In the genomic region with DNA sequence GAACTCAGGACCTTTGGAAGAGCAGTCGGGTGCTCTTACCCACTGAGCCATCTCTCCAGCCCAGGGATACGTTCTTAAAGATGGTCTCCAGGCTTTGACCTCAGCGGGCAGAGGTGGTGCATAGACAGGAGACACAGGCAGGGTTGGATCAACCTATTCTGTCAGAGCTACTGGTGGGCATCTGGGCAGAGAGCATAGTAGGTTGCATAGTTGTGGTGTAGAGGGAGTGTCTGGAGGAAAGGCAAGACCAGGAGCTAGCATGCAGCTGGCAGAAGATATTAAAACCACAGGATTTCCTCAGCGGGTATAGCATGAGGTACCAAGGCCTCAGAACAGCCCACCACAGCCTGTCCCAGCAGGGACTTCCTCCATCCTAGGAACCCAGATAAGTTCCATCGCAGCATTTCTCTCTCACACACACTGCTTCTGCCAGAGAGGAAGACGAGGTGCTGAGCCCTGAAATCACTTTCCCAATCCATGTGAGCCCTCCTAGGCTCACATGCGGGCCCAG, we compare ENCODE assay signal across 9 mouse cellular contexts. TPM values are rescaled to one million over a fixed set of nuclear protein-coding genes. Genes with fewer than 3 reads are reported as not detected.
DNase-seq lines count a peak whose midpoint lies in the region; ATAC-seq and TF ChIP-seq lines count a peak whose summit lies in the region.
"Had no signal": no experiment of that assay in that cellular context is flagged by ENCODE, and none has a peak within 500 bp of the region (broad histone marks: within the 10 kb centered on the region; RNA-seq: fewer than 3 reads in every experiment).

No protein-coding gene starts in this region.

- peaks cover 42% of the 10 kb centered on the region for H3K4me1 ChIP-seq in heart, postnatal 0 days (ENCODE audit: control insufficient read depth, insufficient read depth)
- peaks cover 2% of the 10 kb centered on the region for H3K4me1 ChIP-seq in bone marrow, adult 2 months (ENCODE audit: control insufficient read depth, insufficient read depth, low read length)
- H3K4me1 ChIP-seq in liver, embryonic 13.5 days (replicated peaks): peaks cover 40% of the 10 kb centered on the region

- H3K4me3 ChIP-seq in heart, postnatal 0 days (ENCODE audit: low read depth, low read length): no peak overlapping the region
- H3K4me3 ChIP-seq in bone marrow, adult 2 months (replicated peaks; ENCODE audit: control insufficient read depth, low read depth, low read length): no peak overlapping the region
- H3K4me3 ChIP-seq in liver, embryonic 13.5 days (replicated peaks): no peak overlapping the region

- TF ChIP-seq CTCF in heart, postnatal 0 days (IDR thresholded peaks at IDR 0.05; ENCODE audit: low read depth): no peak
- TF ChIP-seq CTCF in bone marrow, adult 2 months (IDR thresholded peaks at IDR 0.05; ENCODE audit: control insufficient read depth, insufficient read depth, low read length): no peak

- ATAC-seq in heart, postnatal 0 days (ENCODE audit: insufficient read depth, low read depth): no peak
- peak; percentile 13; the same call in 1 of the 2 replicates for ATAC-seq in liver, embryonic 13.5 days (ENCODE audit: low read depth)

- no peak overlapping the region for H3K4me2 ChIP-seq in heart, postnatal 0 days (ENCODE audit: low read depth, low read length)
- H3K4me2 ChIP-seq in liver, embryonic 13.5 days: no peak overlapping the region

- 52% methylated on average over 7 of the region's 7 CpGs for WGBS in heart, postnatal 0 days
- 11% methylated on average over 7 of the region's 7 CpGs for WGBS in bone marrow, adult 2 months
- 21% methylated on average over 7 of the region's 7 CpGs for WGBS in liver, embryonic 13.5 days (ENCODE audit: insufficient replicate concordance)

- peak overlapping the region; percentile 46 for H3K9ac ChIP-seq in heart, postnatal 0 days (replicated peaks; ENCODE audit: low read depth, low read length)
- no peak overlapping the region for H3K9ac ChIP-seq in liver, embryonic 13.5 days

- DNase-seq in heart, postnatal 0 days (ENCODE audit: low spot score): no peak
- no peak for DNase-seq in heart, adult 8-10 months (ENCODE audit: low spot score)
- DNase-seq in 3T3-L1 (ENCODE audit: low read depth, low spot score): peak; percentile 75
- no peak for DNase-seq in liver, embryonic 13.5 days
- DNase-seq in urinary bladder, postnatal 10 days (ENCODE audit: low spot score): no peak
- DNase-seq in frontal cortex, postnatal 10 days (ENCODE audit: low spot score in 2 of 2): no peak
- no peak for DNase-seq in cerebellum, adult 8-10 months
- DNase-seq: layer of hippocampus, adult 9-11 months had no signal

- H3K36me3 ChIP-seq in heart, postnatal 0 days (replicated peaks; ENCODE audit: control insufficient read depth, insufficient read depth, low read length): no peaks in the 10 kb centered on the region
- H3K36me3 ChIP-seq in liver, embryonic 13.5 days: no peaks in the 10 kb centered on the region

- TF ChIP-seq POLR2A in bone marrow, adult 2 months (IDR thresholded peaks at IDR 0.05; ENCODE audit: borderline replicate concordance, control insufficient read depth, low read depth, low read length): no peak

- H3K27me3 ChIP-seq in heart, postnatal 0 days (ENCODE audit: control insufficient read depth, insufficient read depth, low read length): no peaks in the 10 kb centered on the region
- H3K27me3 ChIP-seq in liver, embryonic 13.5 days: peaks cover 44% of the 10 kb centered on the region

- no peaks in the 10 kb centered on the region for H3K9me3 ChIP-seq in heart, postnatal 0 days (replicated peaks; ENCODE audit: control insufficient read depth, low read length)
- H3K9me3 ChIP-seq in liver, embryonic 13.5 days (replicated peaks): no peaks in the 10 kb centered on the region

- TF ChIP-seq EP300 in heart, postnatal 0 days (IDR thresholded peaks at IDR 0.05; ENCODE audit: low read depth): no peak

- H3K27ac ChIP-seq in heart, postnatal 0 days (ENCODE audit: low read depth): peak overlapping the region; percentile 97
- peak overlapping the region; percentile 52; the same call in 1 of the 2 replicates for H3K27ac ChIP-seq in bone marrow, adult 2 months (ENCODE audit: control insufficient read depth, insufficient read depth, low read depth, low read length, poor library complexity)
- no peak overlapping the region for H3K27ac ChIP-seq in liver, embryonic 13.5 days

RNA-seq across cellular contexts. Expression of a gene that starts 39.9 kb away (rescaled TPM):
- 77.6 and 240 TPM in 2 replicates for total RNA-seq in heart, postnatal 0 days (2014; rRNA removed; ENCODE audit: low replicate concordance)
- polyA plus RNA-seq in heart, postnatal 0 days (2015; fragmentation: Nextera tagmentation; extraction: Ambion mirVana): 156 TPM in 2 replicates
- total RNA-seq in heart, adult 8-10 months (2022): 100 to 1,000 TPM; 301 to 345 (median 322) TPM
- polyA plus RNA-seq in bone marrow, adult 2 months (2011; ENCODE audit: insufficient read depth, insufficient read length, low replicate concordance, missing spikeins): 16.2 and 38.2 TPM in 2 replicates
- polyA plus RNA-seq in liver, embryonic 13.5 days (2015; fragmentation: Nextera tagmentation; extraction: Ambion mirVana): 44.0 and 45.8 TPM in 2 replicates
